Mouse (Mus musculus): ENCODE measurements at regions not wholly inside any gene's neighbourhood (a gene's known extent, or its start where the extent isn't known, plus 50 kb on each side); places are given as distances from the start of the nearest gene placed in this dataset.
A peak's percentile ranks its signal among the peaks of the same experiment; 100 is the strongest.

DNA sequence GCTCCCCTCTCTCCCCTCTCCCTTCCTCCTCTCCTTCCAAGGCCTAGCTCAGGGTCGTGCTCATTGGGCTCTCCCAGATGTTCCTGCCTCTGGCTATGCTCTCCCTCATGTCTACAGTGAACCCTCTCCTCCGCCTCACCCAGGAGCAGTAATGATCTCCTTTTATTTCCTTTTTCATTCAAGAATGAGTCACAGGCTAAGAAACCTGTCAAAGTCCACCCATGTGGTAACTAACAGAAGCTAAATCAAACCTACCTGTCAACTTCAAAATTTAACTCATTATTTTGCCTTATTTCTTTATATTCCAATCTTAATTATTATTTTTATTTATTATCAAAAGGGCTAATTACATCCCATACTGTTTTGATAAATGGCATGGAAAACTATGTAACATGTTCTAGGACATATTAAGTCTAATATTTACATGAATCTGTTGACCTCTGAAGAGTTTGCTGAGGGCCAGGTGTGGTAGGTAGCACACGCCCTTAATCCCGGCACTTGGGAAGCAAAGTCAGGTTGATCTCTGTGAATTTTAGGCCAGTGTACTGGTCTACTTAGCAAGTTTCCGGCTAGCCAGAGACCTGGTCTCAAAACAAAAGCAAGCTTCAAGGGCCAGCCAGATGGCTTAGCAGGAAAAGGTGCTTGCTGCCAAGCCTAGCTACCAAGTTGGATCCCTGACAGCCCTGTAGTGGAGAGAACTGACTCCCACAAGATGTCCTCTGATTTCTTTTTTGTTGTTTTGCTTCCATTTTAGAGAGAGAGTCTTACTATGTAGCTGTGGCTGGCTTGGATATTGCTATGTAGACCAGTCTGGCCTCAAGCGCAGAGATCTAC is 51.9 kb upstream of the Slc16a1 start:
- no peak for DNase-seq

DNA sequence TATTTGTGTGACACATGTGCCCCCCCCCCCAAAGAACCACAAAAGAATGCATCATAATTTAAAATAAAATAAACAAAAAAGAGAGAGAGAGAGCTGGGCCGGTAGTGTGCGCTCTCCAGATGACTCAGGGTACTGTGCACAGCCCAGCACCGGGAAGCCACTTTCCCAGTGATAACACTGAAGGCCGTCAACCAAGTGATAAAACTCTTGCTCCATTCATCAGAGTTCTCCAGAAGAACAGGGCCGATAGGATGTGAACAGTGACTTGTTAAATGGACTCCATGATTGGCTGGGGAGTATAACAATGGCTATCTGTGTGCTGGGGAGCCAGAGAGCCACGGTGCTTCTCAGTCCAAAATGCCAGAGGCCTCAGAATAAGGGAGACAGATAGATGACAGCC is 53.2 kb upstream of the Slc16a1 start:
- DNase-seq, result no peak

DNA sequence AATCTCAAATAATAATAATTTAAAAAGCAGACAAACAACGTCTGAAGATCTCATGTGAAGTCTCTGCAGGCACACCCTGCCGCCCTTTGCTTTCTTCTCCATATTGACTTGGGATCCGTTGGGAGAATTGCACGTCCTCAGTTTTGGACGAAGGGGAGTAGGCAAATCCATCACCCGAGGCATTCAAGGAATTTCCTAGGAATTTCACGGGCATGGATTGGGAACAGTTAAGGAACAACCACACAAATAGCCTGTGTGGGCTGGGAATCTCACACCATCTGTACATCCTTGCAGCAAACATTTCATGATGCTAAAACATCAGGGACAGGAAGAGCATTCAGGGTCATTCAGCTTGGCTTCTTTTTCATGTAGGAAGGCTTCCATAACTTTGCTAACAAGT is 55.2 kb upstream of the Slc16a1 start:
- DNase-seq, result no peak

DNA sequence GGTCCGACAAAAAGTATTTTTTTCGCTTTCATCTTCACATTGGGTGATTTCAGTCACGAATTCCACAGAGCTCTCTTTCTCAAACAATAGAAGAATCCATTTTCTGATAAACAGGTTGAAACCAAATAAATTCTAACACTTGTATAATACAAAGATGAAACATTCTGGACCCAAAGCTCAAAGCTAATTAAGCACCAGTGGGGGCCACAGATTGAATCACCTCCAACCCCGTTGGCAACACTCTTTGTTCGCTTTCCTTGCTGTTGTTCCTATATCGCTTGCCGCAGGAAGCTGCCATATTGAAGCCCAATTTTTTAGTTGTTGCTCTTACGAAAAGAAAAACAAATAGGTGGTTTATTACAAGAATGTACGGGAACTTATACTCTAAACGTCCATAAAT is 55.9 kb upstream of the Slc16a1 start:
- no peak for DNase-seq

DNA sequence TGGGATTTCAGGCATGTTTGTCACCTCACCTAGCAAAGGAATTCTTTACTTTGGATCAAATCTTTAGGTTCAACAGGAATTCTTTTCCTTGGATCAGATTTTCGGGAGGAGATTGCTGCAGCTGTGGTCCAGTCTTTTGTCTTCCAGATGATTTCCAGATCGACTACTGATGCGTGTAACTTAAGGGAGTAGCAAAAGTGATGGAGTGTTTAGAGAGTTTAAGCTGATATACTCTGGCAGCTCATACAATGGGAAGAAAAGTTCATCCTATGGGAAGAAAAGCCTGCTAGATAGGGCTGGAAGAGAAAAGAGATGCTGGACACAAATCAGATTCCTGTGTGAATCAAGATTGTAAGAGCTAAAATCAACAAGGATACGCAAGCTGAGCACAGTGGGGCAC is 59.3 kb upstream of the Slc16a1 start:
- DNase-seq, result no peak

DNA sequence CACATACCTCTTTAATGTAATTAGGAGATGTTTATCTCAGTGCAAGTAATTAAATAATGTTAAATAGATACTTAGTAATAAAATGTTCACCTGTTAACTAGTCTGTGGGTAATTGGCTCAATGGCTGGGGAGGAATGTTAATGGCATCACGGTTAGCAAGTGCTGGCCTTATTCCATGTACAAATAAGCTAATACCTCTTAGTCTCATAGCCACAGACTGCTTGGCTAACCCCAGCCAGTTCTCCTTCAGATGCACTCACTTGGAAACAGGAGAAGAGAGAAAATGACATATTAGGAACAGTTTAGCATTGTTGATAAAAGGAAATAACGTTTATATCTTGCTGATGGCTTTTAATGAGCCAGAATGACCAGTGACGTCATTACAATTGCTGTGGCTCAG is 60.1 kb upstream of the Slc16a1 start:
- no peak for DNase-seq

DNA sequence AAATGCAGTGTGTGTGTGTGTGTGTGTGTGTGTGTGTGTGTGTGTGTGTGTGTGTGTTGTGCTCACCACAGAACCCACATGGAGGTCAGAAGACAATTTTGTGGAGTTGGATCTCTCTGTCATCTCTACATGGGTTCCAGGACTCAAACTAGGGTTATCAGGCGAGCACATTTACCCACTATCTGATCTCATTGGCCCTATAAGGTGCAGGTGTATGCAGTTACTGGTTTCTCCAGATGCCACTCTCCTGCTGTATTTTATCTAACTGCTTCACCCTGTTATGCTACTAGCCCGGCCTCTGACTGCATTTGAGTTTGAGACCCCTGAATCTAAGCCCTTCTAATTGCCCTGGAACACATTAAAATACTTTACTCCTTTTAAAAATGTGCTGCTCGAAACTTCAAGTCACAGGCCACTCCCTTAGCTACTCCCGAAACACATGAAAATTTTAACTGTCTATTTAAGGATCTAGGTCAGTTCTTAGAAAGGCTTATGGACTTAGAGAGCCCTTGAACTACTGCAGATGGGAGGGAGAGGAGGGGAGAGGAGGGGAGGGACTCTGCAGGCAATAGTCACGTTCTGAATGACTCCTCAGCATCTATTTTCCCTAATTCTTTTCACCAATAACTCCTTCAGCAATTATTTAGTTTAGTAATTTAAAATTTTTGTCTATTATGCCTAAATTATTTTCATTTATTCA is 61.1 kb upstream of the Slc16a1 start:
- DNase-seq, result no peak

DNA sequence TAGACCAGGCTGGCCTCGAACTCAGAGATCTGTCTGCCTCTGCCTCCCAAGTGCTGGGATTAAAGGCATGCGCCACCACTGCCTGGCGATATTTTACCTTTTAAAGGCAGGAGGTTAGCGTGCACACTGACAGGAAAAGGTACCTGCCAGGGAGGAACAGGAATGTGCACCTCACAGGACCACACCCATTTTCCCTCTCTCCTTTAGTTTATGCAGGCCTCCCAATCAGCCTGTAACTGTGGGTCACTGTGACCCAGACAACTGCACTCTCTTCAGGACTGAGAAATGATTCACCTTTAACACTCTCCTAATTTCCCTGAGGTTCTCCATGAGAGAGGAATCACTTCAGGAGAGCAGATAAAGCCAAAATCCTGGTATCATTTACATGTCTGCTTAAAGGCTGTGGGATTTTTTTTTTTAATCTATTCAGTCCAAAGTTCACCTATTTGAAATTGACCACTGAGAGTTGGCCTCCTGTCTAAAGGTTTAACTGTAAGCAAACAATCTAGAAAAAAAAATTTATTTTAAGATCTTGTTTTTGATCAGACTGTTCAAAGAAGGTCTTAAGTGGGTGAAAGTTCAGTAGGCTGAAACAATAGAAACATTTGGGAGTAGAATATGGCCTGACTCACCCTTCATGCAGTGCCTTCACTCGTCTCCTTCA is 61.7 kb upstream of the Lrig2 start:
- no peak for DNase-seq

DNA sequence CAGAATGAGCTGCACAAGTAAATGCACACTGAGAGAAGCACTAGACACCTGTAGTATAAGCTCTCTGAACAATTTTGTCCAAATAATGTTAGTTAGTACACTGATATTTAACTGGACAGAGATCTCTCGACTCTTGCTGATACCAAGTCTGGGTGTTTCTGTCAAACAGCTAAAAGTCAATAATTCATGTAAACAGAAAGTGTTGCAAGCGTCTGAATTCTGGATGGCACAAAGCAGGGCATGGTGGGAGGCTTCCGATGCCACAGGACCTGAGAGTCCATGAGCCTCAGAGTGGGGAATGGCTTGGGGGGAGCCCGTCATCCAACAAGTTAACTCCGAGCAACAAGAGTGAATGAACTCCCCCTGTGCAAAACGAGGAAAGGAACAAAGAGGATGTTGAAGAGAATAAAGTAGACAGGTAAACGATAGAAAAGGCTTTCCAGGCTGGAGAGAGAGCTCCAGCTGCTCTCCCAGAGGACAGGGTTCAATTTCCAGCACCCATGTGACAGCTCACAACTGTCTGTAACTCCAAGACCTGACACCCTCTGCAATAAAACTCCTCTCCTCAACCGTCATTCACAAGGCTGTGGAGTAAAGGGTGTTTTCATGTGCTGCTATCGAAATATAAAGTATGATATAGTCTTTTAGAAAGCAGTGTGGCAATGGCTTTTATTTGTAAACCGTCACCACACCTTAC is 60.4 kb upstream of the Lrig2 start:
- DNase-seq, result no peak

DNA sequence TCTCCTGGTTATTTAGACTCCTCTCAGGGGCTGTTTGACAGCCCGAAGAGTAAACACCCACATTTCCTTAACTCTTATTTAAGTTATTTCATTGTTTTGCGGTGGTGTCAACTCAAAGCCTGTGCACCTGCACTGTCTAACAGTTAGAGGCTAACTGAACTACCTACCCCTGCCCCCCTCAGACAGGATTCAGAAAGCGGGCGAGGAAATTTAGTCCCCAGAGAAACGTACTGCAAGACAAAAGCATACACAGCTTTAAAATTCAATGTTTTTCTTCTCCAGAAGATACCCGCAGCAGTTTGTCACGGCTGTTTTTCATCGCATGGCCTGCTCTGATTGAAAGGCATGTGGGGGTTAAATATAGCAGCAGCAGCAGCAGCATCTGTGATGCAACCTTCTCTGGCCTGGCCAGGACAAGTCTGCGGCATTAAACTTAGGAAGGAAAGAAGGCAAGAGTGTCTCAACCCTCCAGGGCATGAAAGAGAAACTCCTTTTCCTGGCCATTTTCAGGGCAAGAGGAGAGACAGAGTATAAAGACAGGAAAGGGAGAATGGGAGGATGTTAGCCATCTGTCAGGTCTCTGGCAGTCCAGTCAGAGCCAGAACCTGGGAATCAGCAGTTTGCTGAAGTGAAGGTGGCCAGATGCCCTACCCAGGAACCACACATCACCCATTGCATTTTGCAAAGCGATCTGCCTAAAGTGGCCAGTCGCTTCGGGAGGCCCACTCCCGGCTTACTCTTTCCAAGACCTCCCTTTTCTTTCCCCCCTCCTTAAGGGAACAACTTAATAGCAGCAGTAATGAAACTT is 53.9 kb upstream of the Lrig2 start:
- DNase-seq, result peak; percentile 21

DNA sequence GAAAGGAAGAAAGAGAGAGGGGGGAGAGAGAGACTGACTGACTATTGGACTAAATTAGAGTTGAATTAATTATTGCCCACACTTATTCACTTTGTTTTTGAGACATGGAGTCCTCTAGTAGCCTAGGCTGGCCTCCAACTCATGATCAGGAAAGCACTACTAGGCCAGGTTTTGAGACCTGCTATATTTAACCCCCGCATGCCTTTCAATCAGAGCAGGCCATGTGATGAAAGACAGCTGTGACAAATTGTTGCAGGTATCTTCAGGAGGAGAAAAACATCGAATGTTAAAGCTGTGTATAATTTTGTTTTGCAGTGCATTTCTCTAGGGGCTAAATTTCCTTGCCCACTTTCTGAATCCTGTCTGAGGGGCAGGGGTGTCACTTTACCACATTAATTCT is 53.1 kb upstream of the Lrig2 start:
- DNase-seq, result no peak

DNA sequence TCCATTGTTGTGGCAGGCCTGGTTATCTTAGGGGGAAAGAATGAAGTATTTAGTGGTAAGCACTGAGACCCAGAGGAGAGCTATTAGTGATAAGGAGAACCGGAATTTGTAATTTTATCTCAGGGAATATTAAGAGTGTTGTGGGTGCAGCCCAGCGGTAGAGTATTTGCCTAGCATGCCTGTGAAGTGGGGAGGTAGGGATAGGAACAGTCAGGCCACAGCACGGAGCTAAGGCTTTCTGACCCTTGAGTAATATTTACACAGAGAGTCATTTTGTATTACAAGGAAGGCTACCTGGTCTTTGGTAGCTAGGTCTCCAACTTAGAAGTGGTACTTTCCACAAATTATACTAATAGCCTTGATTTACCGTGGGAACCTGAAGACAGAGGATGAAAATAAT is 49.8 kb upstream of the Lrig2 start:
- DNase-seq, result no peak

Data from gastrocnemius, postnatal 25 days (tissue).